Mouse (Mus musculus) embryonic fibroblast, embryonic 13.5 days (primary cell): Measurements from ENCODE around the gene Cldn7.

Source experiments
- CTCF ChIP-seq: IDR thresholded peaks from 2 replicates; pipeline ENCODE4 v1.5.1; 2011; ENCODE audit warnings: mild to moderate bottlenecking, control low read depth, low read length, moderate library complexity, borderline replicate concordance; ENCODE audit not compliant: insufficient read depth
- POLR2A ChIP-seq: IDR thresholded peaks from 2 replicates; pipeline ENCODE4 v1.6.1; 2011; ENCODE audit warnings: low read depth, mild to moderate bottlenecking, control low read depth, low read length, moderate library complexity

- TF ChIP-seq POLR2A (no peak), CTCF (no peak)
Measured at GRCm38 (mm10) chr11:70017199-70017767, 52.7 kb downstream of the Cldn7 start.
